Mouse (Mus musculus) frontal cortex, postnatal 10 days (tissue): ENCODE measurements at regions not wholly inside any gene's neighbourhood (a gene's known extent, or its start where the extent isn't known, plus 50 kb on each side); places are given as distances from the start of the nearest gene placed in this dataset.
A peak's percentile ranks its signal among the peaks of the same experiment; 100 is the strongest.
"Not testable (repeated sequence)": the region's sequence is repeated elsewhere in the genome, so short reads cannot be mapped to it uniquely, and the experiment has no call there.

Experiments used
- DNase-seq, 2 experiments: peaks; one replicate each; pipeline ENCODE4 v3.0.0; 2022; ENCODE audit warnings: low spot score in 2 of 2, mixed read lengths in 1 of 2

GRCm38 (mm10) chr8:118209301-118209700 lies 74.2 kb upstream of the Cdh13 start:
- not testable (repeated sequence) for DNase-seq

- no peak for DNase-seq
Measured at GRCm38 (mm10) chr8:118190866-118191265, 92.7 kb upstream of the Cdh13 start.

- DNase-seq = no peak
Measured at GRCm38 (mm10) chr8:118189226-118189625, 94.3 kb upstream of the Cdh13 start.

GRCm38 (mm10) chr8:118169001-118169413 lies 114.5 kb upstream of the Cdh13 start:
- peak; percentile 20 to 27 for DNase-seq

GRCm38 (mm10) chr8:118162171-118162570 lies 121.4 kb upstream of the Cdh13 start:
- peak; percentile 45 to 48 for DNase-seq

GRCm38 (mm10) chr8:118147359-118148205 lies 136.0 kb upstream of the Cdh13 start:
- DNase-seq = no peak

GRCm38 (mm10) chr8:118144546-118144945 lies 139.0 kb upstream of the Cdh13 start:
- no peak for DNase-seq

GRCm38 (mm10) chr8:118142311-118142710 lies 141.2 kb upstream of the Cdh13 start:
- DNase-seq = no peak

- no peak for DNase-seq
Measured at GRCm38 (mm10) chr8:118139928-118140327, 143.6 kb upstream of the Cdh13 start.

- no peak for DNase-seq
Measured at GRCm38 (mm10) chr8:118137846-118138245, 145.7 kb upstream of the Cdh13 start.

- DNase-seq = no peak
Measured at GRCm38 (mm10) chr8:118124993-118125392, 158.5 kb upstream of the Cdh13 start.

- no peak for DNase-seq
Measured at GRCm38 (mm10) chr8:118114253-118114652, 169.3 kb upstream of the Cdh13 start.

GRCm38 (mm10) chr8:118104464-118105050 lies 179.0 kb upstream of the Cdh13 start:
- DNase-seq = no peak

GRCm38 (mm10) chr8:118101346-118101745 lies 182.2 kb upstream of the Cdh13 start:
- no peak for DNase-seq

GRCm38 (mm10) chr8:118062736-118063135 lies 220.8 kb upstream of the Cdh13 start:
- no peak for DNase-seq

GRCm38 (mm10) chr8:118056781-118057180 lies 226.8 kb upstream of the Cdh13 start:
- no peak for DNase-seq

GRCm38 (mm10) chr8:118055536-118055935 lies 228.0 kb upstream of the Cdh13 start:
- DNase-seq = no peak

GRCm38 (mm10) chr8:118050386-118050785 lies 233.1 kb upstream of the Cdh13 start:
- DNase-seq = no peak

GRCm38 (mm10) chr8:118042253-118042860 lies 240.6 kb upstream of the Mphosph6 start:
- DNase-seq = no peak

- DNase-seq = no peak
Measured at GRCm38 (mm10) chr8:118041253-118041652, 239.5 kb upstream of the Mphosph6 start.

GRCm38 (mm10) chr8:118037801-118038200 lies 236.1 kb upstream of the Mphosph6 start:
- DNase-seq = no peak

GRCm38 (mm10) chr8:118034051-118034450 lies 232.3 kb upstream of the Mphosph6 start:
- DNase-seq = no peak

- no peak for DNase-seq
Measured at GRCm38 (mm10) chr8:118031406-118031805, 229.7 kb upstream of the Mphosph6 start.
